Comparison of ENCODE assay signal across 14 mouse cellular contexts in genomic region chr7:102000296-102000695, GRCm38 (mm10). TPM values are rescaled to one million over a fixed set of nuclear protein-coding genes. Genes with fewer than 3 reads are reported as not detected.
DNase-seq lines count a peak whose midpoint lies in the region; ATAC-seq and TF ChIP-seq lines count a peak whose summit lies in the region.
"Had no signal": no experiment of that assay in that cellular context is flagged by ENCODE, and none has a peak within 500 bp of the region (broad histone marks: within the 10 kb centered on the region; RNA-seq: fewer than 3 reads in every experiment).

No protein-coding gene starts in this region.

- H3K9me3 ChIP-seq in kidney, postnatal 0 days (replicated peaks; ENCODE audit: low read length): no peaks in the 10 kb centered on the region
- H3K9me3 ChIP-seq in embryonic facial prominence, embryonic 14.5 days (ENCODE audit: control insufficient read depth, low read length): no peaks in the 10 kb centered on the region
- H3K9me3 ChIP-seq: heart, embryonic 15.5 days; hindbrain, embryonic 12.5 days; liver, embryonic 12.5 days; megakaryocyte, embryonic 14.5 days; stomach, embryonic 15.5 days had no signal

- TF ChIP-seq POLR2A in myocyte (IDR thresholded peaks at IDR 0.05; ENCODE audit: insufficient read length, low read depth): no peak

- H3K4me1 ChIP-seq in kidney, postnatal 0 days (replicated peaks; ENCODE audit: insufficient read depth, low read length): no peaks in the 10 kb centered on the region; the same call in 1 of the 2 replicates
- no peaks in the 10 kb centered on the region for H3K4me1 ChIP-seq in embryonic facial prominence, embryonic 14.5 days (ENCODE audit: control insufficient read depth, insufficient read depth, low read length)
- H3K4me1 ChIP-seq: hindbrain, embryonic 12.5 days; stomach, embryonic 15.5 days had no signal

- peak; percentile 26 for DNase-seq in gastrocnemius, postnatal 10 days
- DNase-seq in gastrocnemius, postnatal 36 days: no peak
- DNase-seq in kidney, postnatal 0 days (ENCODE audit: low spot score): no peak
- no peak for DNase-seq in kidney, postnatal 14 days
- DNase-seq in embryonic facial prominence, embryonic 14.5 days (ENCODE audit: low spot score): peak; percentile 65
- DNase-seq in liver: no peak
- DNase-seq: adrenal gland, postnatal 25 days; thymus, postnatal 36 days had no signal

- no peak overlapping the region for H3K4me3 ChIP-seq in kidney, postnatal 0 days (replicated peaks; ENCODE audit: low read depth, low read length)
- H3K4me3 ChIP-seq in embryonic facial prominence, embryonic 14.5 days (ENCODE audit: low read depth, low read length): no peak overlapping the region
- H3K4me3 ChIP-seq in myocyte: no peak overlapping the region
- H3K4me3 ChIP-seq: heart, embryonic 15.5 days; hindbrain, embryonic 12.5 days; liver, embryonic 12.5 days; megakaryocyte, embryonic 14.5 days; stomach, embryonic 15.5 days had no signal

- no peak for ATAC-seq in kidney, postnatal 0 days (replicated peaks; ENCODE audit: low FRiP score, low read depth)
- peak; percentile 42 for ATAC-seq in embryonic facial prominence, embryonic 14.5 days (ENCODE audit: low read depth)
- ATAC-seq: liver, embryonic 12.5 days had no signal

- no peak overlapping the region for H3K4me2 ChIP-seq in kidney, postnatal 0 days (ENCODE audit: low read length)
- no peak overlapping the region for H3K4me2 ChIP-seq in embryonic facial prominence, embryonic 14.5 days (ENCODE audit: low read depth, low read length)
- H3K4me2 ChIP-seq in myocyte (ENCODE audit: low read depth): no peak overlapping the region
- H3K4me2 ChIP-seq: heart, embryonic 15.5 days; hindbrain, embryonic 12.5 days; liver, embryonic 12.5 days; stomach, embryonic 15.5 days had no signal

- peak overlapping the region; percentile 70; the same call in 1 of the 2 replicates for H3K27ac ChIP-seq in kidney, postnatal 0 days
- peak overlapping the region; percentile 57; the same call in 1 of the 2 replicates for H3K27ac ChIP-seq in embryonic facial prominence, embryonic 14.5 days (replicated peaks; ENCODE audit: low read depth, low read length)
- H3K27ac ChIP-seq: heart, embryonic 15.5 days; hindbrain, embryonic 12.5 days; liver, embryonic 12.5 days; stomach, embryonic 15.5 days had no signal

- WGBS in kidney, postnatal 0 days: 83% methylated on average over 8 of the region's 8 CpGs
- 88% methylated on average over 8 of the region's 8 CpGs for WGBS in embryonic facial prominence, embryonic 14.5 days

- H3ac ChIP-seq in myocyte (ENCODE audit: control insufficient read depth, insufficient read length): no peak overlapping the region

- H3K36me3 ChIP-seq in kidney, postnatal 0 days (ENCODE audit: insufficient read depth, low read length): peaks cover 70% of the 10 kb centered on the region
- H3K36me3 ChIP-seq in embryonic facial prominence, embryonic 14.5 days (ENCODE audit: control insufficient read depth, insufficient read depth, low read length): peaks cover 100% of the 10 kb centered on the region
- peaks cover 20% of the 10 kb centered on the region for H3K36me3 ChIP-seq in myocyte (ENCODE audit: control insufficient read depth, insufficient read depth)

- no peaks in the 10 kb centered on the region for H3K27me3 ChIP-seq in kidney, postnatal 0 days (ENCODE audit: insufficient read depth, low read length)
- H3K27me3 ChIP-seq in embryonic facial prominence, embryonic 14.5 days (replicated peaks; ENCODE audit: control insufficient read depth, insufficient read depth, low read length): no peaks in the 10 kb centered on the region
- no peaks in the 10 kb centered on the region for H3K27me3 ChIP-seq in myocyte (ENCODE audit: control insufficient read depth, insufficient read depth, insufficient read length)
- H3K27me3 ChIP-seq: heart, embryonic 15.5 days; hindbrain, embryonic 12.5 days; liver, embryonic 12.5 days; megakaryocyte, embryonic 14.5 days; stomach, embryonic 15.5 days had no signal

- H3K9ac ChIP-seq in kidney, postnatal 0 days (ENCODE audit: low read depth, low read length): no peak overlapping the region
- no peak overlapping the region for H3K9ac ChIP-seq in embryonic facial prominence, embryonic 14.5 days (ENCODE audit: low read depth, low read length)
- H3K9ac ChIP-seq: heart, embryonic 15.5 days; hindbrain, embryonic 12.5 days; liver, embryonic 12.5 days; stomach, embryonic 15.5 days had no signal

- intact Hi-C loops in gastrocnemius, postnatal 36 days (cut with DNase I): loop anchor here (5.0 kb wide), 1 partner anchor 77 kb away; no protein-coding TSS in a partner anchor

- TF ChIP-seq CTCF in kidney, postnatal 0 days (IDR thresholded peaks at IDR 0.05; ENCODE audit: low read depth): no peak

- H3K79me2 ChIP-seq in myocyte (ENCODE audit: control insufficient read depth, insufficient read depth): peaks cover 10% of the 10 kb centered on the region

TF ChIP-seq in myocyte, 11 proteins besides CTCF, POLR2A, EP300 and RAD21:
- TF ChIP-seq TCF12 (IDR thresholded peaks at IDR 0.05; ENCODE audit: insufficient read depth, poor library complexity, severe bottlenecking) (no peak), MYOG (IDR thresholded peaks at IDR 0.05; ENCODE audit: control insufficient read depth in 1 of 3, insufficient read depth in 1 of 3, insufficient read length in 2 of 3, low read depth in 2 of 3) (peak in 2 of 3 experiments; percentile 80 to 81), CEBPB (IDR thresholded peaks at IDR 0.05; ENCODE audit: insufficient read depth, poor library complexity, severe bottlenecking) (no peak), MYOD1 (IDR thresholded peaks at IDR 0.05; ENCODE audit: control insufficient read depth in 1 of 3, insufficient read length in 2 of 3, low read depth in 2 of 3) (peak in 2 of 3 experiments; percentile 83 to 86)
TF ChIP-seq in myocyte: peak in this region for 2.

RNA-seq across cellular contexts. Expression of gene Il18bp, which starts 18.2 kb away (rescaled TPM):
- total RNA-seq in gastrocnemius, postnatal 10 days (2021): 1 to 10 TPM; 2.3 to 3.5 TPM
- 1 to 10 TPM; 1.3 to 2.4 TPM for total RNA-seq in gastrocnemius, postnatal 36 days (2021)
- polyA plus RNA-seq in kidney, postnatal 0 days (2015; fragmentation: Nextera tagmentation; extraction: Ambion mirVana): 2.0 and 2.1 TPM in 2 replicates
- polyA plus RNA-seq in embryonic facial prominence, embryonic 14.5 days (2014; fragmentation: Nextera tagmentation; extraction: Ambion mirVana): 2.0 and 3.0 TPM in 2 replicates
- 0.84 TPM for polyA plus RNA-seq in myocyte (2012; fragmentation: generic; extraction: Trizol)

Comparison
In these comparisons a context has a peak if more than half of its experiments do, and no peak if none do; other contexts are left out.
1. DNase-seq: peak in gastrocnemius, postnatal 10 days (single experiment) and embryonic facial prominence, embryonic 14.5 days (single experiment); none in gastrocnemius, postnatal 36 days (0 of 2), kidney, postnatal 0 days (single experiment), kidney, postnatal 14 days (single experiment) and liver (single experiment).